Mouse (Mus musculus) hindbrain, embryonic 11.5 days (tissue): Measurements from ENCODE around the gene Tmem213. TPM values are rescaled to one million over a fixed set of nuclear protein-coding genes. Genes with fewer than 3 reads are reported as not detected.

Experiments
- ATAC-seq: fragments of 200-750 bp; cut with Nextera tagmentation; 2 replicates; pipeline ENCODE4 v1.8.0; 2017; ENCODE audit warnings: mild to moderate bottlenecking, moderate TSS enrichment, moderate library complexity; ENCODE audit not compliant: low FRiP score
- DNase-seq: peaks from one replicate; pipeline ENCODE4 v3.0.0-alpha.2; 2015; ENCODE audit warnings: low spot score
- H3K27ac ChIP-seq: fragments of 300-500 bp; sonication (generic); 2 replicates; pipeline ENCODE4 v1.5.1; 2014; ENCODE audit warnings: mild to moderate bottlenecking, low read depth, low read length
- H3K27me3 ChIP-seq: fragments of 300-500 bp; sonication (generic); 2 replicates; pipeline ENCODE4 v1.6.1; 2014; ENCODE audit warnings: mild to moderate bottlenecking, low read length, moderate library complexity, mixed read lengths; ENCODE audit not compliant: control insufficient read depth, insufficient read depth
- H3K36me3 ChIP-seq: fragments of 300-500 bp; sonication (generic); 2 replicates; pipeline ENCODE4 v1.6.1; 2014; ENCODE audit warnings: mild to moderate bottlenecking, low read length, moderate library complexity, mixed read lengths; ENCODE audit not compliant: control insufficient read depth, insufficient read depth
- H3K4me1 ChIP-seq: fragments of 300-500 bp; sonication (generic); replicated peaks from 2 replicates; pipeline ENCODE4 v1.6.1; 2014; ENCODE audit warnings: low read length, mixed read lengths; ENCODE audit not compliant: control insufficient read depth, insufficient read depth
- H3K4me2 ChIP-seq: fragments of 300-500 bp; sonication (generic); replicated peaks from 2 replicates; pipeline ENCODE4 v1.6.1; 2014; ENCODE audit warnings: mild to moderate bottlenecking, low read depth, low read length
- H3K4me3 ChIP-seq: fragments of 300-500 bp; sonication (generic); 2 replicates; pipeline ENCODE4 v1.5.1; 2014; ENCODE audit warnings: low read depth, low read length
- H3K9ac ChIP-seq: fragments of 300-500 bp; sonication (generic); 2 replicates; pipeline ENCODE4 v1.6.1; 2014; ENCODE audit warnings: low read depth, low read length
- H3K9me3 ChIP-seq: fragments of 300-500 bp; sonication (generic); 2 replicates; pipeline ENCODE4 v1.6.1; 2016; ENCODE audit warnings: low read length; ENCODE audit not compliant: control insufficient read depth
- WGBS: fragments of 180-500 bp; shearing (Covaris S2); extraction: QIAGEN DNeasy Blood & Tissue Kit; methylation state at CpG from one replicate; pipeline ENCODE4 v1.1.7; 2014; 5-methylcytosine and 5-hydroxymethylcytosine counted together
- polyA plus RNA-seq: library from polyadenylated mRNA; unstranded; fragments of >200 nt; fragmentation: Nextera tagmentation; extraction: Ambion mirVana; gene quantifications from 2 replicates; pipeline ENCODE4 v1.2.1, GENCODE M21; 2014

Gene Tmem213
- polyA plus RNA-seq, 1 experiment from 2014 or later = not detected

- 81% methylated on average over 18 of the region's 18 CpGs for WGBS
Measured at GRCm38 (mm10) chr6:38123471-38124206, 14.6 kb downstream of the Tmem213 start.

DNA sequence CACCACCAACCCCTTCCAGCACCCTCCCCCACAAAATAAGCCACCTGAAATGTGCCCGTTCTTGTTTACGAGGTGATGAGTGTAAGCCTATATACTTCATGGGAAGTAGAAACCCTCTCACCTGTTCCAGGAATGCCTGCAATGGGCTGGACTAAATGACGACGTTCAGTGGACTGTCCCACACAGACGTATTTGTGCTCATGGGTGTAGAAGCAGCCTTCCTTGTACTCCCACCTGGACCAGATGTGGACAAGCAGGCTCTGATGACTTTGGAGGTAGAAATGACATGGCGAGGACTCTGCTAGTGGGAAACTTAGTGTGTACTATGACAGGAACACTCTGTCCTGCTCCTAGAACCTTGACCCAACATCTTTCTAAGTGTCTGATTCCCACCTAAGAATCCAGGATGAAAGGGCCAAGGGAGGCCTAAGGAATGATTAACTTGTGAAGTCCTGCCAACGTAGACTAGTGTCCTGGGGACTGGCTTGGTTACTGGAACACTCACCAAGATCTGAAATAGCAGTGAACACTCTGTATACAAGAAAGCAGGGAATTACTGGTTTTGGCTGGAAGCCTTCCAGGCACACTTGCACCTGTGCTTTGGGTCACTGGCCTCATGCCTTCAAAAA, 15.3 kb downstream of the Tmem213 start, which contains the start of gene Atp6v0a4:
TSS of gene Atp6v0a4 (minus strand) at position 380 of the 629 bp plus-strand sequence.
- Histone ChIP-seq H3K4me3 (no peak within 1 kb of the TSS), H3K27ac (no peak within 1 kb of the TSS), H3K27me3 (no peaks in the 10 kb centered on the region), H3K4me2 (no peak within 1 kb of the TSS), H3K4me1 (no peaks in the 10 kb centered on the region), H3K36me3 (peaks cover 3% of the 10 kb centered on the region; the same call in 1 of the 2 replicates), H3K9ac (no peak within 1 kb of the TSS), H3K9me3 (no peaks in the 10 kb centered on the region)
- 90% methylated on average over 7 of the region's 7 CpGs for WGBS
- ATAC-seq (no peak), DNase-seq (no peak)

More at GRCm38 (mm10) chr6:38123471-38124206, 14.6 kb downstream of the Tmem213 start:
- H3K27me3 ChIP-seq = no peaks in the 10 kb centered on the region
- no peaks in the 10 kb centered on the region for H3K9me3 ChIP-seq
- H3K4me1 ChIP-seq = no peaks in the 10 kb centered on the region
- no peak overlapping the region for H3K4me3 ChIP-seq
- H3K27ac ChIP-seq = no peak overlapping the region
- ATAC-seq (no peak), DNase-seq (no peak)
- peaks cover 3% of the 10 kb centered on the region; the same call in 1 of the 2 replicates for H3K36me3 ChIP-seq
- H3K9ac ChIP-seq = no peak overlapping the region
- no peak overlapping the region for H3K4me2 ChIP-seq

DNA sequence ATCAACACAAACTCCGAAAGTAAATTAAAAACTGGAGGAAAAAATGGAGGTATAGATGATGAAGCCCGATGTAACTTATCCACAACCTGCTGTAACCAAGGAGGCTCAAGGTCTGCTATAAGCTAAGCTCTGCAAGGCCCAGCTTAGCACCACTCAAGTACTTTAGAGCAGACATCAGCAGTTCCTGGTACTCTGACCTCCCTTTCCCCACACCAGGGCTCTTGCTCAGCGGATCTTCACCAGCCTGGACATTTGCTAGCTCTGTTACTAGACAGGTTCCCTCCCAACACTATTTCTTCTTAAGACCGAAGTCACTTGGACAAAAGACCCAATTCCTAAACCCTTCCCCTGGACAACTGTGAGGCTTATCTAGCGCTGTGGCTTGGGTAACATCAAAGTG, 15.8 kb downstream of the Tmem213 start:
- H3K36me3 ChIP-seq = peaks cover 3% of the 10 kb centered on the region
- H3K27me3 ChIP-seq = no peaks in the 10 kb centered on the region
- DNase-seq (no peak), ATAC-seq (no peak)
- 93% methylated on average over 5 of the region's 5 CpGs for WGBS
- H3K4me1 ChIP-seq = no peaks in the 10 kb centered on the region
- no peak overlapping the region for H3K4me3 ChIP-seq
- no peak overlapping the region for H3K9ac ChIP-seq
- H3K9me3 ChIP-seq = no peaks in the 10 kb centered on the region
- no peak overlapping the region for H3K4me2 ChIP-seq
- H3K27ac ChIP-seq = no peak overlapping the region

DNA sequence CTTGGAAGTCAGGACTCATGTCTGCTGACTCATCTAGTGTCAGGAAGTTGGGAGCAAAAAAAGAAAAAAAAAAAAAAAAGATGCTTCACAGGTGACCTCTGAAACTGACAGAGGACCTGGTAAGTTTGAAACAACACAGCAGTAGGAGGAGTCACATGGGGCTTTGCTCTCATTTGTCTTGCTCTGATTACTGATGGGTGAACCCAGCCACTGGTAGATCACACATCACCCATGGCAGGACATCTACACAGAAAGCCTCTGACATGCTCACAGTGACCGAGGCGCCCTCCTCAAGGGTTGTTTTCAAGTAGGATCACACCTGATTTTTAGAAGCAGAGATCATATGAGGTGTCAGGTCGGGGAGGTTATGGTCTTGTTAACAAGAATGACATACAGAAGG, 16.4 kb downstream of the Tmem213 start:
- DNase-seq (no peak), ATAC-seq (no peak)
- Histone ChIP-seq H3K4me2 (no peak overlapping the region), H3K27ac (no peak overlapping the region), H3K4me3 (no peak overlapping the region), H3K27me3 (no peaks in the 10 kb centered on the region), H3K36me3 (peaks cover 8% of the 10 kb centered on the region), H3K9ac (no peak overlapping the region), H3K4me1 (no peaks in the 10 kb centered on the region), H3K9me3 (no peaks in the 10 kb centered on the region)
- WGBS = 93% methylated on average over 3 of the region's 3 CpGs

DNA sequence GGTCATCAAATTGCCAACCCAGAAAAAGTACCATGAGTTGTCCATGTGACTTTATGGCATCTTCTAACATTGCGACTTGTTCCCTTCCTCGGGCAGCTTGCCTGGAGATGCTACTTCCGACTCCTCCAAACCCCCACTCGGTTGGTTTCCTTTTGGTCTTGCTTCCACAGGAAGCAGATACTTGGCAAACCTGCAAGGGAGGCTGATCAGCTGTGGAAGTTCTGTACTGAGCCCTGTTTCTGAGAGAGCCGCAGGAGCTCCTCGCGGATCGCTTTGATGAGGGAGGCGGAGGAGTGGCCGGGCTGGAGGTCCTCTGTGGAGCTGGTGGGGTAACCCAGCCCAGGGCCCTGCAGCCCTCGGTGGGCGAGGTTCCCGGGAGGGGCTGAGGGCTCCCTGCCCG, 19.1 kb downstream of the Tmem213 start:
- no peak overlapping the region for H3K9ac ChIP-seq
- no peak overlapping the region for H3K4me3 ChIP-seq
- peaks cover 12% of the 10 kb centered on the region for H3K36me3 ChIP-seq
- WGBS = 92% methylated on average over 14 of the region's 14 CpGs
- no peak overlapping the region for H3K4me2 ChIP-seq
- no peaks in the 10 kb centered on the region for H3K9me3 ChIP-seq
- DNase-seq = no peak
- H3K4me1 ChIP-seq = no peaks in the 10 kb centered on the region
- no peak overlapping the region for H3K27ac ChIP-seq
- no peaks in the 10 kb centered on the region for H3K27me3 ChIP-seq
- no peak for ATAC-seq

DNA sequence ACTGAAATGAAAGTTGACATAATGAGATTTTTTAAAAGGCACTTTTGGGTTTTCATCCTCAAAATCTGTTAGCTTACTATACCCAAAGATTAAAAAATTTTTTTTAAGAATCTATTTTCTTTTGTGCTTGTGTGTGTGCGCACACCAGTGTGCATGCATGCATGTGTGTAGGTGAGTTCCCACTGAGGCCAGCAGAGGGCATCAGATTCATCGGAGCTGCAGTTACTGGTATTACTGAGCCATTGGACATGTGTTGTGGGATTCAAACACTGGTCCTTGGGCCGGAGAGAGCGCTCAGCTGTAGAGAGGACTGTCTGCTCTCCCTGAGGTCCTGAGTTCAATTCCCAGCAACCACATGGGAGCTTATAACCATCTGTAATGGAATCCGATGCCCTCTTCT, 20.8 kb downstream of the Tmem213 start:
- Histone ChIP-seq H3K4me1 (no peaks in the 10 kb centered on the region), H3K9ac (no peak overlapping the region), H3K27ac (no peak overlapping the region), H3K4me3 (no peak overlapping the region), H3K27me3 (no peaks in the 10 kb centered on the region), H3K36me3 (peaks cover 14% of the 10 kb centered on the region), H3K4me2 (no peak overlapping the region), H3K9me3 (no peaks in the 10 kb centered on the region)
- no peak for ATAC-seq
- WGBS = 97% methylated on average over 5 of the region's 5 CpGs
- DNase-seq = no peak

- H3K9me3 ChIP-seq = no peaks in the 10 kb centered on the region
- no peak overlapping the region for H3K27ac ChIP-seq
- no peaks in the 10 kb centered on the region for H3K4me1 ChIP-seq
- ATAC-seq (no peak), DNase-seq (no peak)
- 87% methylated on average over 4 of the region's 4 CpGs for WGBS
- no peaks in the 10 kb centered on the region for H3K27me3 ChIP-seq
- no peak overlapping the region for H3K4me2 ChIP-seq
- H3K36me3 ChIP-seq = peaks cover 17% of the 10 kb centered on the region
- H3K9ac ChIP-seq = no peak overlapping the region
- H3K4me3 ChIP-seq = no peak overlapping the region
Measured at GRCm38 (mm10) chr6:38131801-38132231, 22.8 kb downstream of the Tmem213 start.

- H3K4me1 ChIP-seq = no peaks in the 10 kb centered on the region
- 83% methylated on average over 8 of the region's 8 CpGs for WGBS
- H3K36me3 ChIP-seq = peaks cover 13% of the 10 kb centered on the region
- no peaks in the 10 kb centered on the region for H3K9me3 ChIP-seq
- DNase-seq (no peak), ATAC-seq (no peak)
- no peak overlapping the region for H3K27ac ChIP-seq
- no peak overlapping the region for H3K9ac ChIP-seq
- no peak overlapping the region for H3K4me3 ChIP-seq
- no peak overlapping the region for H3K4me2 ChIP-seq
- no peaks in the 10 kb centered on the region for H3K27me3 ChIP-seq
Measured at GRCm38 (mm10) chr6:38134806-38135559, 25.9 kb downstream of the Tmem213 start.
